Mouse (Mus musculus): ENCODE measurements around the gene Krt16.

Gene Krt16

DNA sequence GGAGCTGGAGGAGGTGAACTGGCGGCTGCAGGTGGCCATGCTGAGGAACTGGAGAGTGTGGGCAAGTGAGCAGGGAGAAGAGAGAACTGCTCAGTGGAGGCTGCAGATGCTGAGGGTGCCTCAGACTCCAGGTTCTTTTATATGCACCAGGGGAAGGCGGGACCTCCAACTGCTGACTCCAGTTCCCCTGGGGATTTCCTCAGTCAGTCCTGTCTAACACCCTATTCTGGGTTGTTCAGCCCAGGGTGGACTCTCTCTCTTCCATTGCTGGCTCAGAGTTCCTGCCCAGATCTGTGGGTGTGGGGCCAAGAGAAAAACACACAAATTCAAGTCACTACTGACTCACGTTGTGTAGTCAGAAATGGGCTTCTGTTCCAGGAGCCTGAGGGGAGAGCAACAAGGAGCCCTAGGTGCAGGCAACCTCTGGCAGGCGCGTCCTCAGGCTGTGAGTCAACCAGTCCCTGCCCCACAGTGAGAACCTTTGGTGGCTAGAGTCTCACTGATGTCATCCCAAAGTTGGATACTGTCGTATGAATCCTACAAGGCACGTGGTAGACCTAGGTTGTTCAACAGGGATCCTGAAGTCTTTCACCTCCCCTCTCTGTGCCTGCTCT, at the start of gene Krt16:
Krt16 (minus strand) TSS at position 51 of the 614 bp plus-strand sequence.
- in situ Hi-C loops (cut with MboI) = no loop called here

DNA sequence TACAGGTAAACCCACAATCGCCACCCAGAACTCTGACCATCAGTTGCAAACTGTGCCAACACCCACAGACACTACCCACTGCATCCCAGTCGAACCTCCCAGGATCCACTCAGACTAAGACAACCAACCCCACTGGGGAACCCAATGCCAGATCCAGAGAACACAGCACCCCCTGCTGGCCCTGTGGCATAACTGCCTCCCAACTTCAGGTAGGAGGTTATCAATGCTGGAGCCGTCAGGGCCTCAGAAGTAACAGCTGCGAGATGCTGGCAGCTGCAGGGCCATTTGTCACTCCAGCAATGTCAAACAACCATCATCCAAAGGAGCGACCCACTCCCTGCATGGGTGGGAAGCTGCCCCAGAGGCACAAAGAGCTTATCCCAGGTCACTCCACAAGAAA, 49.1 kb upstream of the Krt16 start:
- in situ Hi-C loops (cut with MboI) = loop anchor here (25.0 kb wide), 1 partner anchor 910 kb away; the partner anchor contains the start of gene Krt10

DNA sequence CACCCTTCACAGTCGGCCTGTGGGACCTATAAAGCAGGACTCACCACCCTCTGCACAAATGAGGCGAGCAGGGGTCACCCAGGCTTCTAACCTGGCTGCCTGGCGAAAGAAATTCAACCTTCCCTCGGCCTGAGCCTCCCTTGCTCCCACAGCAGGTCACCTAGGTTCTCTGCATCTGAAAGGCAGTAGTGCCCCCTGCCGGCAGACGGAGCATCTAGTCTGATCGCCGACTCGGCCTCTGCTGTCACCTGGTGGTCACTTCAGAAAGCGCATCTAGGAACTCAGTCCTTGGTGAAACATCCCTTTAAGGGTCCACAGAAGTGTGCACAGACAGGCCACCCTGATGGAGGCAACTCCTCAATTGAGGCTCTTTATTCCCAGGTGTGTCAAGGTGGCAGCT, 46.6 kb upstream of the Krt16 start:
- in situ Hi-C loops (cut with MboI) = loop anchor here (25.0 kb wide), 1 partner anchor 908 kb away; the partner anchor contains the start of gene Krt10

DNA sequence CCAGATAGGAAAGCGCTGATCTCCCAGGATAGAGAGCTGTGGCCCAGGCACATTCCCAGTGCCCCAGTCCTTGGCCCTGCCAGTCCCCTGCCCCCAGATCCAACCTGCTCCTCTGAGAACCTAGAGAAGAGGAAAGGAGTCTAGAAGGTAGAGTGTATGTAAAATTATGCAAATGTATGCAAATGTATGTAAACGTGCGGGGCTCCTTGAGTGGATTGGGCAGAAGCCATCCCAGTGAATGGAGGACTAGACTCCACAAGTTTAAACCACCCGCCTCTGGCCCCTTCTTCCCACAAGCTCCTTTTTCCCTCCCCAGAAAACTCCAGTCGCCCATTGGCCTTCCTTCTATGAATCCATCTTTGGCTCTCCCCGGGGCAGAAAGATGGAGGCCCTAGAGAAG, 44.2 kb upstream of the Krt16 start:
- in situ Hi-C loops (cut with MboI) = loop anchor here (25.0 kb wide), 1 partner anchor 906 kb away; the partner anchor contains the start of gene Krt10

DNA sequence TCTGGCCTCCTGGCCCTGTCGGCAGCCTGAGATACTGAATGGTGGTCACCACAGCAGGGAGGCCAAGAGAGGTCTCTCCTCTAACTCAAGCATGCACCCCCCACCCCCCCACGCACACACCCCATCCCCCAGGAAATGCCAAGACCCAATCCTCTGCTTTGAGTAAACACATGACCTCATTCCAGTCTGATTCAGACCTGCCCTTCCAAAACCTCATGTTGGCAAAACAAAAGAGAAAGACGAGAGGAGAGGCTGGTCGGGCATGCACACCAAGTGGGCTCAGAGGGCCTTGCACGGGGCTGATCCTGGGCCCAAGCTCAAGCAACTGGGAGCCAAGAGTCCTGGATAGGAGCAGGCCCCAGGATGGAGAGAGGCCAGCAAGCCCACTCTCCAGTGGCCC, 41.5 kb upstream of the Krt16 start:
- in situ Hi-C loops (cut with MboI) = loop anchor here (25.0 kb wide), 1 partner anchor 903 kb away; the partner anchor contains the start of gene Krt10

DNA sequence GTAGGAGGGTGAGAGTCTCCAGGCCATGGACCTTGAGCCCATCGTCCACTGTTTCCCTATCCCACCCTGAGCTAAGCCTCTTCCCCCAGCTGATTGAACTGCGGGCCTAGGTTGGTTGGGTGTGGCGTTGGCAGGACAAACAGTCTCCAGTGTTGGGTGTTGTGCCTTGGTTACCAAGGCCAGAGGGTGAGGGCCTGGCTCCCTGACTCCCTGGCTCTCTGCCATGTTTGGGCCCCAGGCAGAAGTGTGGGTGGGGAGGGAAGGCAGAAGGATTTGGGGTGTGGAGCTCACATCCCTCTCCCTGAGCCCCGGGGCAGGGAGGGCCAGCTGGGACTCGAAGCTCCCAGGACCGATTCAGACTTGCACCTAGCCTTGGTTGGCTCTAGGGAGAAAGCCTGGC, 40.2 kb upstream of the Krt16 start:
- in situ Hi-C loops (cut with MboI) = loop anchor here (25.0 kb wide), 1 partner anchor 902 kb away; the partner anchor contains the start of gene Krt10

DNA sequence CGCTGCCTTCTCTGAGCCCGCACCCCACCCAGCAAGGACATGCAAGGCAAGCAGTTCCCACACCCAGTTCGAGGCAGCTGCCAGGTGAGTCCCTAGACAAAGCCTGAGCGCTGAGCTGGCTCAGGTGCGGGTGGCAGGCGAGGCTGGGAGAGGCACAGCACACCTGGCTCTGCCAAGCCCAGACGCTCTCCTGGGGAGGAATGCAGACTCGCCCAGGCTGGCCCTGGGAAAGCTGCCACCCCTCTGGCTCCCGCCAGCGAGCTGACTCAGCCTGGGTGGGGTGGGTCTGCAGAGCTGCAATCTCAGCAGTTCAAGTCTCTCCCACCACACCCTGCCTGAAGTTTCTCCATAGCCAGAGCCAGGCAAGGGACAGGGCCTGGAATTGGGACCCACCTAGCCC, 38.3 kb upstream of the Krt16 start:
- in situ Hi-C loops (cut with MboI) = loop anchor here (25.0 kb wide), 1 partner anchor 900 kb away; the partner anchor contains the start of gene Krt10

DNA sequence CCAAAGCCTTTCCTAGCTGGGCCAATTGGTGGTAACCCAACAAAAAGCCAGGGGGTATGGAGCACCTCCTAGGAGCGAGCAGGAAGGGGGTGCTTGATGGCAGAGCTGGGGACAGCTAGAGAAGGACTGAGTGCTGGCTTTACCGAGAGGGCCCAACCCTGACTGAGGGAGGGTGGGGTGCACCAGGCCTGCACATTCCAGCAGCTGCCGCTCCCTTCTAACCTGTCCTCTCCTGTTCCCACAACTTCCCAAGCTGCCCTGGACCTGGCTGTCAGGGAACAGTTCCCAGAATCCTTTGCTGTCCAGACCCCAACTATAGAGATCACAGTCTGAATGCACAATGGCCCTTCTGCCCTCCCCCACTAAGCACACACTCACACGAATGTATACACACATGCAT, 36.3 kb upstream of the Krt16 start:
- in situ Hi-C loops (cut with MboI) = loop anchor here (25.0 kb wide), 1 partner anchor 898 kb away; the partner anchor contains the start of gene Krt10

DNA sequence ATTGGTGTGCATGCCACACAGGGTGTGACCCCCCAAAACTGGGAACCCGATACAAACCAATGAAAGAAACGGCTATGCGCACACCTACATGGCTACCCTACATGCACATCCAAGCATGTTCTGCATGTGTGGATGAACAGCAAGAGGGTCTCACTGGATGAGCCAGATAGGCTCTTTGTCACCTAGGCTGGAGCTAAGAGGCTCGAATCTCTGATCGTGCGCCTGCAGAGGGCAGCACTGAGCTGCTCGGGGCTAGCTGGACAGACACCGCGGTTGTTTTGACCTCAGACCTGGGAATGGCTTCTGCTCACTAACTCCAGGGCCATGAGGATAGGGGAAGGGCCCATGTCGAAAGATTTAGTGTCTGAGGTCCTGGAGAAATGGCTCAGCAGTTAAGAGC, 33.8 kb upstream of the Krt16 start:
- in situ Hi-C loops (cut with MboI) = loop anchor here (25.0 kb wide), 1 partner anchor 895 kb away; the partner anchor contains the start of gene Krt10

DNA sequence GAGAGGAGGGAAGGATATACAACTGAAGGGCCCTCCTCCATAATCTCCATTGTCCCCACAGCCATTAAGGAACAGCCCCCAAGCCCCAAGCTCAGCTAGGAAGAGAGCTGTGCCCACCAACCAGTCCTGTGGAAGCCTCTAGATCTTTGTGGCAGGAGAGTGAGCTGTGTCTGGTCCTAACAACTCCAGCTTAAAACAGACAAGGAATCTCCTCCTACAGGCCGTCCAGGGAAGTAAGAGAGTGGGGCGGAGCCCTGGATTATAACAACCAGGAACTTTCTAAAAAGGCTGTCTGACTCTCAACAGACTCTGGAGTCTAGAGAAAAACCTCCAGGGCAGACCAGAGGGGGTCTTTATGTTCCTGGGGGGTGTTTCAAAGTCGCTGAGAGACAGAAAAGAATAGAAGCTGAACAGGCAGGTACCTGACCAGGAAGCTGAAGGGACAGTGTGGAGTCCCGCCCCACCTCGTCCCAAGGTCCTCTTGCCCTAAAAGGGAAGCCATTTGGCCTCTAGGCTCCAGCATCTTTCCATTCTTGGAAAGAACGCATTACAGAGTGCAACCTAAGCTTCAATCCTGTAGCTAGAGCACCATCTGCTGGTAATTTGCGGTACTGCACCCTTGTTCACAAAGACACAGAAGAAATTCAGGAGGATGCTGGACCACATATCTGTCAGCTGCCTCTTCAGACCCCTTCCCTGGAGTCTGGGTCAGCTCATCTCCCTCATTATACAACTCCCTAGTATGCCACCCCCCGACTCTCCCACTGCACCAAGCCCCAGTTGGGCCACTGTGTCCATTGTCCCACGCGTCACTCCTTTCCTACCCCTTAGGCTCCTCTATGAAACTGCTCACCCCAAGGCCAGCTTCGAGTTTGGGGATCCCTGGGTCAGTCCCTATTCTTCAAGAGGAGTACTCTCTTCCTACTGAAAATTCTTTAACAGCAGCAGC, 33.2 kb upstream of the Krt16 start:
- in situ Hi-C loops (cut with MboI) = loop anchor here (25.0 kb wide), 1 partner anchor 895 kb away; the partner anchor contains the start of gene Krt10

DNA sequence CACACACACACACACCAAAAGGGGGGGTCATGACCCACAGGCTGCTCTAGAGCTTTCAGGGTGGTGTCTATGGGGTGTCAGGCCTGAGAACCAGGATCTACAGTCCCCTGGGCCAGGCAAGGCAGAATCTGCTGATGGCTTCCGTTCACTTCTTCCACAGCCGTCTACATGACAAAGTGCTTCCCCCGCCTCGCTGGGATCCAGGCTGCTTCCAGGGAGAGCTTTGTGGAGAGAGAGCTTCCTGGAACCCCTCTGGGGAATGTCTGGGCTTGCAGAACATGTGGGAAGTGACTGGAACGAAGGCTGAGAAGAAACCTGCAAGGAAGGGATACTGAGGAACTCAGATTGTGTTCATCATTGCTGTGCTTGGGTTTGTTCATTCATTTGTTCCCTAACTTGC, 30.1 kb upstream of the Krt16 start:
- in situ Hi-C loops (cut with MboI) = loop anchor here (25.0 kb wide), 1 partner anchor 891 kb away; the partner anchor contains the start of gene Krt10

DNA sequence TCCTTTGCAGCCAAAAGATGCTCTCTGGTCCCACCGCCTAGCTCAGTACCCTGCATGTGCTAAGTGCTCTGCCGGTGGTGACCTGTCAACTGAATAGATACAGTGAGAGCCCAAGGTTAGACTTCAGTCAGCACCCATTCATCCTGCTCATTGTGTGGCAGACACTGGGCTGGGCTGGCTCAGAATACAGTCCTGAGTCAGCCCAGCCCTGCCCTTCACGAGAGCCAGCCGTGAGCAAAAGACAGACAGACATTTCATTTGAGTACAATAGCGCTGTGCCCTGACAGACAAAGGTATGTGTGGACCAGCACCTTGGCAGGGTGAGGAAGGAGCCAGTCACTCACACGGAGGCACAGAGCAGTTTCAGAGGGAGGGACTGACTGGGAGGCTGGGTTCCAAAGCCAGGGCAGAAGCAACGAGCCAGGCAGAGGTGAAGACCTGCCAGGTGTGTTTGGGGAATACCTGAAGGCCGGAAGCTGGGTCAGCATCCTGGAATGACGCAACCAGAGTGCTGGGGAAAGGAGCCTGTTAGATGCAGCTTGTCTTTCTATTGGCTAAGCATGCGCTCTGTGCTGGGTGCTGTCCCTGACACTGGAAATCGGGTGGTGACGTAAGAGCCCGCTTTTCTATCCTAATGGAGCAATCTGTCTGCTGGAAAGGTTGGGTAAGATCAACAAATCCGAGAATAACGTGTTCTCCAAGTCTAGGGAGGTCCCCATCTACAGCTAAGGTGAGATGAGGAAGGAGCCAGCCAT, 29.2 kb upstream of the Krt16 start:
- in situ Hi-C loops (cut with MboI) = loop anchor here (25.0 kb wide), 1 partner anchor 891 kb away; the partner anchor contains the start of gene Krt10

DNA sequence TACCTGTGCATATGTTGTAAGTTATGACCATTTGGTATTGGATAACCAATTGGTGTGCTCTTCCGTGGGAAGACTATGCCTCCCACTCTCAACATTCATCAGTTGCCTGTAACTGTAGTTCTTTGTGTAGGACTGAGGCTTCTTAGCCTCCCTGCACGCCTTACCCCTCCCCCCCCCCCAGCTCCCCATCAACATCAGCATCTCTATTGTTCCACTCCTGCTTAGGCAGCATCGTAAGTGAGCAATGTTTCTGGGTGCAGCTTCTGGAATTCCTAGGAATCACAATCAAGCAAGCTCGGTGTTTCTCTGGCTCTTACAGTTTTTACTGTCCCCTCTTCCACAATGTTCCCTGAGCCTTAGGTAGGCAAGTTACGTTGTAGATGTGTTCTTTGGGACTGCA, 26.8 kb upstream of the Krt16 start:
- in situ Hi-C loops (cut with MboI) = loop anchor here (25.0 kb wide), 1 partner anchor 888 kb away; the partner anchor contains the start of gene Krt10

DNA sequence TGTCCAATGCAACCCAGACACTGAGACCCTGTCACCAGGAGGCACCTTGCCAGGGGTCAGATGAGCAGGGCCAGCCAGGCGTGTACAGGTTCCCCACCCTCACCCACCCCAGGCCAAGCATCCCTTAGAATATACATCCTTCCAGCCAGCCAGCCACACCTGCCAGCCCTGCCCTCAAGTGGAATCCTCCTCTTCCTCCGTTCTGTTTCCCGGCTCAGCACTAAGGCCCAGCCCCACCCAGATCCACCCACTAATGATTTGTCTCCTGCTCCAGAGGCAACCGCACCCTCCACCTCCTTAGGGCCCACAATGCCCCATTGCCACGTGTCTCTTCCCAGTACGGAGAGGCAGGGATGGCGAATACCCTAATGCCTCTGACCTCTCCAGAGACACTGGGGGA, 26.0 kb upstream of the Krt16 start:
- in situ Hi-C loops (cut with MboI) = loop anchor here (25.0 kb wide), 1 partner anchor 887 kb away; the partner anchor contains the start of gene Krt10

DNA sequence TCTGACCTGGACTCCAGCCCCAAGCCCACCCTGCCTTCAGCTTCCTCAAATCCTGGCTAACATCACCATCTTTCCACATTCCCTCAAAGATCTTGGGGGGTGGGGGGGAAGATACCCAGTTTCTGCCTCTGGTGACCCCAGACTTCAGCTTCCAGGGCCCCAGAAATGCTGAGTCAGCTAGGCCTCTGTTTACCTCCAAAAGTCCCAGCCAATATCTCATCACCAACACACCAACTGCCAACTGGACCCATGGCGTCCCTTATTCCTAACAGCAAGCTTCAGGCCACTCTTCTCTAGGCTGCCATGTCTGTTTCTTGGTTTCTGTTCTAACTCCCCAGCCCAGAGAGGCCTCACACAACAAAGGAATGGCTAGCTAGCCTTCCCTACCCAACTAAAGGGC, 23.2 kb upstream of the Krt16 start:
- in situ Hi-C loops (cut with MboI) = no loop called here

DNA sequence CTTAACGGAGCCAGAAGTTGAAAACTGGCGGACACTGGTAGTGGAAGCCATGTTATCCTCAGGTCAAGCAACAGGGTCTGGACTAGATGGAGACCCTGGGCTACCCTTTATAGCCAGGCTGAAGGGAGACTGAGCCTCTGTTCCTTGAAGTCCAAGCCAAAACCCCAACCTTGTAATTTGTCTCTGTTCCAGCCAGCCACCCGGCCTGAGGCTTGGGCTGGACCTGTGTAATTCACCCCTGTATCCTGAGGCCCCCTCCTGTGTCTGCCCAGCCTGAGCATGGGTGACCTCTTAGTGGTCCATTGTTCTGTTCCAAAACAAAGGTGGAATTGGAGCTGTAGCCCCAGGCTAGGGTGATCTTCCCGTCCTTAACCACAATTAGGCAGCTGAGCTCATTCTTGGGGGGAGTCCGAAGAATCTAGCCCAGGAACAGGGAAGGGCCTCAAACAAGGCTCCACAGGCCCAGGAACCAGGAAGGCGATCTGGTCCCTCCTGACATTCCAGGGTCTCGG, 21.2 kb upstream of the Krt16 start, which contains the start of gene Krt42:
Krt42 (minus strand) TSS at position 51 of the 512 bp plus-strand sequence.
- in situ Hi-C loops (cut with MboI) = no loop called here

DNA sequence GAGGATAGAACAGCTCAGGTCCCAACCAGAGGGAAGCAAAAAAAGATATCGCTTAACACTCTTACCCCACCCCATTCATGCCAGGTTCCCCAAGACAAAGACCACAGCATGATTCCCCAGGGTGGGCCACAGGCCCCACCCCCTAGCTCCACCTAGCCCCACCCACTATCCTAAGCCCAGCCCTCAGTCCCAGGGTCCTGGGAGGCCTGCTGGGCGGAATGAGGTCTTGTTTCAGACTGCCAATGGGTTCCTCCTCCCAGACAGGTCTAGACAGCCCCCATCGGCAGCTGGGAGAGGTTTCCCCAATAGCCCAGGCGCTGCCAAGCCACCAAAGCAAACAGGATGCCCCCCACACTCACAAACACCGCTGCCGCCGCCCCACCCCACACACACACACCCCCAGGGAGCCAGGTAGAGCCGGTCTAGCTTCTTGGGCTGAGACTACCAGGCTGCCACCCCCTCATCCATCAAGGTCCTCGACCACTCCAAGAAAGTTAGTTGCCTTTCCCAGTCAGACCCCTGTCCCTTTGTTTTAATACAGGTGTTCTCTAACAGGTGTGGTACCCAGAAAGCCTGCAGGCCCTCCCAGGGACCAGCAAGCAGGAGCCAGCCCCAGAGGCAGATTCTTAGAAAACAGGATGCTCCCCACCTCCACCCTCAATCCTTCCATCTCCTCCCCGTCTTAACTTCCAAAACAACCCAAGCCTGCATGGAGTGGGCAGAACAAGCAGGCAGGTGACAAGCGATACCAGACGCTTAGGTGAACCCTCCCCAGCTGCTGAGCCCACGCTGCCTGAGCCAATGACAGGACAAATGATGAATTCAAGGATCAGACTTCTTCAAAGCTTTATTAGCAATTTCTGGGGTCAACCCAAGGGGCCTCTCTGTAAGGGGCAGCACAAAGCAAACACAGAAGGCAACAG, 13.6 kb upstream of the Krt16 start:
- in situ Hi-C loops (cut with MboI) = no loop called here

DNA sequence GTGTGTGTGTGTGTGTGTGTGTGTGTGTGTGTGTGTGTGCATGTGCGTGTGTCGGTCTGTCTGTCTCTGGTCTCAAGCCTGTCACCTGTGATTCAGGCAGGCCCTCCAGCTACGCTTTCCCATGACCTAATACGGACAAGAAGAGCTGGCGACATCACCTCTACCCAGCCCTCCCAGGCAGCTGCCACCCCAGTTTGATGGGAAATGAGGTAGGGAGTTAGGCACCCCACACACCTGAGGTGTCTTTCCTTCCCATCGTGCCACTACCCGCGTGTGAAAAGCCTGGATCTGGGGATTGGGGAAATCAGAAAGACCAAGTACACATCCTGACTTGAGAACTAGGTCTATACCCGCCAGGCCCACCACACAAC, 12.5 kb upstream of the Krt16 start:
- in situ Hi-C loops (cut with MboI) = no loop called here

DNA sequence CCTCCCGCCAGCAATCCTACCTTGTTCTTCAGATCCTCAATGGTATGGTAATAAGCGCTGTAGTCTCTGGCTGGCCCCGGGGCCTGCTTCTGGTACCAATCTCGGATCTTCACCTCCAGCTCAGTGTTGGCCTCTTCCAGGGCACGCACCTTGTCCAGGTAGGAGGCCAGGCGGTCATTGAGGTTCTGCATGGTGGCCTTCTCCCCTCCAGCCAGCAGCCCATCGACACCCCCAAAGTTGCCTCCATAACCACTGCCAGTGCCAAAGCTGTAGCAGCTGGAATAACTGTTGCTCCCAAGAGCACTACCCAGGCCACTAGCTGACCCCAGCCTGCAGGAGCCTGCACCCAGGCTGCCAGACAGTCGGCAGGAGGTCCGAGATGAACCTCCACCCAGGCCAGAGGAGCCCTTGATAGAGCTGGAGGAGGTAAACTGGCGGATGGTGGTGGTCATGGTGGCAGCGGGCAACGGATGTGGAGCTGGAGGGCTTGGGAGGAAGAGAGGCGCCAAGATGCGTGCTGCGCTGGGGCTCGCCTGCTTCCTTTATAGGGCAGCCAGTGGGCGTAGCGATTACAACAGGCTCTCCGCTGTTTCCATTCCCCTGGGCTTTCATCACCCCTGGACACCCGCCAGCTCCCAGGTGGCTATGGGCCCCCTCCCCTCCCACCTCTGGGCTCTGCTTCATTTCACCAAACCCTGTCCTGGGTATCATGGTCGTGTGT, 12.0 kb upstream of the Krt16 start, which contains the start of gene Krt17:
Krt17 (minus strand) TSS at position 516 of the 721 bp plus-strand sequence.
- in situ Hi-C loops (cut with MboI) = no loop called here

All from mature B cell (primary cell).